Mouse (Mus musculus) olfactory bulb, adult 2 months (tissue): ENCODE measurements around the gene Slc17a7. TPM values are rescaled to one million over a fixed set of nuclear protein-coding genes. Genes with fewer than 3 reads are reported as not detected.
A peak's percentile ranks its signal among the peaks of the same experiment; 100 is the strongest.

ENCODE experiments used
- H3K27ac ChIP-seq: fragments of 200-500 bp; 2 replicates; pipeline ENCODE4 v1.5.1; 2012; ENCODE audit warnings: low read depth, low read length; ENCODE audit not compliant: insufficient read depth
- H3K4me1 ChIP-seq: fragments of 200-500 bp; 2 replicates; pipeline ENCODE4 v1.6.1; 2012; ENCODE audit warnings: low read length; ENCODE audit not compliant: control insufficient read depth, insufficient read depth
- H3K4me3 ChIP-seq: fragments of 200-500 bp; 2 replicates; pipeline ENCODE4 v1.5.1; 2012; ENCODE audit warnings: mild to moderate bottlenecking, low read depth, low read length, moderate library complexity; ENCODE audit not compliant: insufficient read depth
- CTCF ChIP-seq: fragments of 200-500 bp; IDR thresholded peaks from 2 replicates; pipeline ENCODE4 v1.5.1; 2012; ENCODE audit warnings: low read depth, mild to moderate bottlenecking, low read length, moderate library complexity; ENCODE audit not compliant: insufficient read depth
- POLR2A ChIP-seq: fragments of 200-500 bp; IDR thresholded peaks from 2 replicates; pipeline ENCODE4 v1.6.1; 2012; ENCODE audit warnings: mild to moderate bottlenecking, low read depth, low read length, moderate library complexity; ENCODE audit not compliant: insufficient read depth
- WGBS: fragments of 180-500 bp; shearing (Covaris S2); methylation state at CpG from one replicate; pipeline ENCODE4 v1.1.7; 2018; 5-methylcytosine and 5-hydroxymethylcytosine counted together
- polyA plus RNA-seq: library from polyadenylated mRNA; stranded (reverse); fragments of >200 nt; gene quantifications from 2 replicates; pipeline ENCODE4 v1.2.4, GENCODE M21; 2012; ENCODE audit warnings: low replicate concordance; ENCODE audit not compliant: missing spikeins, insufficient read depth, insufficient read length

Gene Slc17a7
- polyA plus RNA-seq, 1 experiment: not detected

GRCm38 (mm10) chr7:45129776-45130512, 33.8 kb upstream of the Slc17a7 start:
- 65% methylated on average over 15 of the region's 15 CpGs for WGBS
- no peak for TF ChIP-seq CTCF
- TF ChIP-seq POLR2A: no peak
- Histone ChIP-seq H3K4me3 (no peak overlapping the region), H3K4me1 (peaks cover 20% of the 10 kb centered on the region), H3K27ac (no peak overlapping the region)

- no peak for TF ChIP-seq POLR2A
- no peak for TF ChIP-seq CTCF
- H3K4me3 ChIP-seq: no peak overlapping the region
- WGBS: 81% methylated on average over 11 of the region's 11 CpGs
- H3K27ac ChIP-seq: no peak overlapping the region
- peaks cover 19% of the 10 kb centered on the region for H3K4me1 ChIP-seq
Observed at GRCm38 (mm10) chr7:45131850-45132249, 31.9 kb upstream of the Slc17a7 start.

GRCm38 (mm10) chr7:45133446-45134159, 30.1 kb upstream of the Slc17a7 start:
- no peak for TF ChIP-seq POLR2A
- no peak for TF ChIP-seq CTCF
- 81% methylated on average over 8 of the region's 8 CpGs for WGBS

GRCm38 (mm10) chr7:45134544-45135026, 29.2 kb upstream of the Slc17a7 start:
- no peak for TF ChIP-seq POLR2A
- TF ChIP-seq CTCF: no peak
- Histone ChIP-seq H3K4me3 (no peak overlapping the region), H3K4me1 (peaks cover 9% of the 10 kb centered on the region), H3K27ac (no peak overlapping the region)
- 21% methylated on average over 12 of the region's 12 CpGs for WGBS

More at GRCm38 (mm10) chr7:45133446-45134159, 30.1 kb upstream of the Slc17a7 start:
- Histone ChIP-seq H3K4me1 (peaks cover 13% of the 10 kb centered on the region), H3K27ac (no peak overlapping the region), H3K4me3 (no peak overlapping the region)

GRCm38 (mm10) chr7:45135370-45135769, 28.4 kb upstream of the Slc17a7 start:
- Histone ChIP-seq H3K4me3 (peak overlapping the region; percentile 66), H3K27ac (no peak overlapping the region), H3K4me1 (peaks cover 7% of the 10 kb centered on the region)
- 89% methylated on average over 3 of the region's 3 CpGs for WGBS
- TF ChIP-seq CTCF (no peak), POLR2A (no peak)

GRCm38 (mm10) chr7:45135993-45136567, 27.7 kb upstream of the Slc17a7 start, which contains the start of the genes Gm45713 and Flt3l:
Gene Gm45713 (minus strand): TSS chr7:45136231.
Gene Flt3l (minus strand): TSS chr7:45136432.
- Histone ChIP-seq H3K4me1 (peaks cover 7% of the 10 kb centered on the region), H3K4me3 (peak within 1 kb of the TSS; percentile 66), H3K27ac (no peak within 1 kb of the TSS)
- 3% methylated on average over 29 of the region's 29 CpGs for WGBS
- TF ChIP-seq POLR2A (no peak), CTCF (peak; percentile 87)

- Histone ChIP-seq H3K4me3 (no peak overlapping the region), H3K27ac (no peak overlapping the region), H3K4me1 (peaks cover 7% of the 10 kb centered on the region)
- no peak for TF ChIP-seq POLR2A
- no peak for TF ChIP-seq CTCF
- 90% methylated on average over 12 of the region's 12 CpGs for WGBS
Observed at GRCm38 (mm10) chr7:45137171-45138006, 26.4 kb upstream of the Slc17a7 start.

GRCm38 (mm10) chr7:45138403-45138802, 25.3 kb upstream of the Slc17a7 start:
- WGBS: 90% methylated on average over 1 of the region's 1 CpGs
- TF ChIP-seq POLR2A (no peak), CTCF (no peak)

More at GRCm38 (mm10) chr7:45138403-45138802, 25.3 kb upstream of the Slc17a7 start:
- no peak overlapping the region for H3K4me3 ChIP-seq
- peaks cover 7% of the 10 kb centered on the region for H3K4me1 ChIP-seq
- no peak overlapping the region for H3K27ac ChIP-seq
